Mouse (Mus musculus) cortical plate, adult 2 months (tissue): ENCODE measurements at regions not wholly inside any gene's neighbourhood (a gene's known extent, or its start where the extent isn't known, plus 50 kb on each side); places are given as distances from the start of the nearest gene placed in this dataset.

Experiments used
- H3K27ac ChIP-seq: fragments of 200-500 bp; 2 replicates; pipeline ENCODE4 v1.5.1; 2012; ENCODE audit warnings: low read length, control low read depth, inconsistent platforms; ENCODE audit not compliant: insufficient read depth
- H3K4me1 ChIP-seq: fragments of 200-500 bp; 2 replicates; pipeline ENCODE4 v1.6.1; 2011; ENCODE audit warnings: low read length; ENCODE audit not compliant: control insufficient read depth, insufficient read depth
- H3K4me3 ChIP-seq: fragments of 200-500 bp; 2 replicates; pipeline ENCODE4 v1.5.1; 2011; ENCODE audit warnings: mild to moderate bottlenecking, low read length, control low read depth; ENCODE audit not compliant: insufficient read depth
- CTCF ChIP-seq: fragments of 200-500 bp; IDR thresholded peaks from 2 replicates; pipeline ENCODE4 v1.5.1; 2011; ENCODE audit warnings: mild to moderate bottlenecking, control low read depth, low read length; ENCODE audit not compliant: insufficient read depth; ENCODE audit errors: extremely low read depth
- POLR2A ChIP-seq: fragments of 200-500 bp; IDR thresholded peaks from 2 replicates; pipeline ENCODE4 v1.6.1; 2011; ENCODE audit warnings: mild to moderate bottlenecking, low read length, control low read depth; ENCODE audit not compliant: insufficient read depth; ENCODE audit errors: extremely low read depth

GRCm38 (mm10) chr13:10741391-10741790, 380.7 kb upstream of the Chrm3 start:
- Histone ChIP-seq H3K27ac (no peak overlapping the region), H3K4me1 (no peaks in the 10 kb centered on the region), H3K4me3 (no peak overlapping the region)
- TF ChIP-seq POLR2A (no peak), CTCF (no peak)

- TF ChIP-seq POLR2A, result no peak
- no peak for TF ChIP-seq CTCF
These were observed 365.1 kb upstream of the Chrm3 start for GRCm38 (mm10) chr13:10725745-10726171.

GRCm38 (mm10) chr13:10725335-10725734, 364.7 kb upstream of the Chrm3 start:
- H3K4me3 ChIP-seq, result no peak overlapping the region
- H3K27ac ChIP-seq, result no peak overlapping the region

More at GRCm38 (mm10) chr13:10725745-10726171, 365.1 kb upstream of the Chrm3 start:
- Histone ChIP-seq H3K4me1 (no peaks in the 10 kb centered on the region; the same call in 1 of the 2 replicates), H3K4me3 (no peak overlapping the region), H3K27ac (no peak overlapping the region)

GRCm38 (mm10) chr13:10720639-10721038, 360.0 kb upstream of the Chrm3 start:
- no peak for TF ChIP-seq POLR2A
- TF ChIP-seq CTCF, result no peak
- H3K4me3 ChIP-seq, result no peak overlapping the region
- H3K4me1 ChIP-seq, result no peaks in the 10 kb centered on the region
- H3K27ac ChIP-seq, result no peak overlapping the region

More at GRCm38 (mm10) chr13:10725335-10725734, 364.7 kb upstream of the Chrm3 start:
- no peak for TF ChIP-seq CTCF
- no peak for TF ChIP-seq POLR2A
- no peaks in the 10 kb centered on the region; the same call in 1 of the 2 replicates for H3K4me1 ChIP-seq

GRCm38 (mm10) chr13:10711451-10711850, 350.8 kb upstream of the Chrm3 start:
- H3K4me3 ChIP-seq, result no peak overlapping the region
- H3K27ac ChIP-seq, result no peak overlapping the region
- no peaks in the 10 kb centered on the region for H3K4me1 ChIP-seq
- TF ChIP-seq POLR2A (no peak), CTCF (no peak)

- H3K4me3 ChIP-seq, result no peak overlapping the region
- H3K4me1 ChIP-seq, result no peaks in the 10 kb centered on the region
- no peak for TF ChIP-seq CTCF
- no peak for TF ChIP-seq POLR2A
- no peak overlapping the region for H3K27ac ChIP-seq
These were observed 350.3 kb upstream of the Chrm3 start for GRCm38 (mm10) chr13:10710909-10711308.

- no peak overlapping the region for H3K27ac ChIP-seq
- TF ChIP-seq POLR2A (no peak), CTCF (no peak)
- no peak overlapping the region for H3K4me3 ChIP-seq
- H3K4me1 ChIP-seq, result no peaks in the 10 kb centered on the region
These were observed 336.5 kb upstream of the Chrm3 start for GRCm38 (mm10) chr13:10697146-10697545.

GRCm38 (mm10) chr13:10696181-10696977, 335.7 kb upstream of the Chrm3 start:
- TF ChIP-seq POLR2A (no peak), CTCF (no peak)
- H3K4me3 ChIP-seq, result no peak overlapping the region
- H3K4me1 ChIP-seq, result no peaks in the 10 kb centered on the region
- no peak overlapping the region for H3K27ac ChIP-seq

GRCm38 (mm10) chr13:10691307-10691706, 330.7 kb upstream of the Chrm3 start:
- H3K27ac ChIP-seq, result no peak overlapping the region
- no peaks in the 10 kb centered on the region for H3K4me1 ChIP-seq
- no peak overlapping the region for H3K4me3 ChIP-seq
- TF ChIP-seq POLR2A, result no peak
- no peak for TF ChIP-seq CTCF

- Histone ChIP-seq H3K27ac (no peak overlapping the region), H3K4me3 (no peak overlapping the region), H3K4me1 (no peaks in the 10 kb centered on the region)
- TF ChIP-seq CTCF (no peak), POLR2A (no peak)
These were observed 326.7 kb upstream of the Chrm3 start for GRCm38 (mm10) chr13:10687379-10687778.
